Mouse (Mus musculus) liver, embryonic 14.5 days (tissue): ENCODE measurements around the gene Ccdc7b.
"Not testable (repeated sequence)": the region's sequence is repeated elsewhere in the genome, so short reads cannot be mapped to it uniquely, and the experiment has no call there.

Experiments used
- CTCF ChIP-seq: IDR thresholded peaks from 2 replicates; pipeline ENCODE4 v1.5.1; 2016; ENCODE audit warnings: antibody characterized with exemption, low read depth, control low read depth
- EP300 ChIP-seq: IDR thresholded peaks from 2 replicates; pipeline ENCODE4 v1.6.1; 2016; ENCODE audit warnings: antibody characterized with exemption, low read depth

DNA sequence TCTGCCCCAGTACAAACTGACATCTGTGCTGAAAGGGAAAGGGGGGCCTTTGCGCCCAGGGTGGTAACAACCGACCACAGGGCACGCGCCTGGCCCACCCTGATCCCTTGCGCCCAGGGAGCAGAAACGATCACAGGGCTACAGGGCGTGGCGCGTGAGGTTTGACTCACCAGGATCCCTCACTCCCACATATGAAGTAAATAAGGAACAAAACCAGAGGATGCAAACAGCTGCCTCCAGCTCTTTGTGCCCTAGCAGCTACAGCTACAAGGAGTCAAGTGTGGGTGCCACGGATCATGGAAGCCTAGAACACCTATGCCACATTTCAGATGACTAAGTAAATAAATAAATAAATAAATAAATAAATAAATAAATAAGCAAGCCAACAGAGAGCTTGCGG is 1.5 kb upstream of the Ccdc7b start, which contains the start of gene Ccdc7a:
- not testable (repeated sequence) for TF ChIP-seq CTCF, EP300
